Mouse (Mus musculus): ENCODE results near the gene Tsc1. TPM values are rescaled to one million over a fixed set of nuclear protein-coding genes. Genes with fewer than 3 reads are reported as not detected.

Gene Tsc1
- polyA plus RNA-seq, 1 experiment: 6.9 TPM

GRCm38 (mm10) chr2:28713036-28713435, 72.0 kb downstream of the Tsc1 start:
- H3K27me3 ChIP-seq (ENCODE audit: control insufficient read depth, insufficient read depth, insufficient read length): peaks cover 61% of the 10 kb centered on the region
- TF ChIP-seq CTCF (IDR thresholded peaks at IDR 0.05; ENCODE audit: control insufficient read depth, insufficient read depth, insufficient read length) (no peak), FOSL1 (IDR thresholded peaks at IDR 0.05; ENCODE audit: insufficient read depth, low read length, poor library complexity, severe bottlenecking) (no peak), MYOD1 (IDR thresholded peaks at IDR 0.05; ENCODE audit: control insufficient read depth, insufficient read length, low read depth) (no peak), MAX (IDR thresholded peaks at IDR 0.05) (no peak), USF1 (IDR thresholded peaks at IDR 0.05; ENCODE audit: low read depth) (no peak), CEBPB (IDR thresholded peaks at IDR 0.05; ENCODE audit: low read depth) (no peak), MYOG (IDR thresholded peaks at IDR 0.05; ENCODE audit: control insufficient read depth, extremely low read depth, insufficient read length) (no peak)

GRCm38 (mm10) chr2:28722419-28722818, 81.4 kb downstream of the Tsc1 start:
- TF ChIP-seq FOSL1 (IDR thresholded peaks at IDR 0.05; ENCODE audit: insufficient read depth, low read length, poor library complexity, severe bottlenecking) (no peak), MAX (IDR thresholded peaks at IDR 0.05) (no peak), MYOG (IDR thresholded peaks at IDR 0.05; ENCODE audit: control insufficient read depth, extremely low read depth, insufficient read length) (no peak), CTCF (IDR thresholded peaks at IDR 0.05; ENCODE audit: control insufficient read depth, insufficient read depth, insufficient read length) (no peak), USF1 (IDR thresholded peaks at IDR 0.05; ENCODE audit: low read depth) (no peak), CEBPB (IDR thresholded peaks at IDR 0.05; ENCODE audit: low read depth) (no peak), MYOD1 (IDR thresholded peaks at IDR 0.05; ENCODE audit: control insufficient read depth, insufficient read length, low read depth) (no peak)
- Histone ChIP-seq H3K27me3 (ENCODE audit: control insufficient read depth, insufficient read depth, insufficient read length) (peaks cover 72% of the 10 kb centered on the region), H3K36me3 (ENCODE audit: control insufficient read depth, insufficient read depth) (no peaks in the 10 kb centered on the region), H3ac (ENCODE audit: control insufficient read depth, insufficient read length, low read depth) (no peak overlapping the region), H3K79me2 (ENCODE audit: control insufficient read depth, insufficient read depth) (no peaks in the 10 kb centered on the region), H3K79me3 (ENCODE audit: low read depth) (no peaks in the 10 kb centered on the region), H3K4me3 (ENCODE audit: insufficient read depth, poor library complexity, severe bottlenecking) (no peak overlapping the region)

More at GRCm38 (mm10) chr2:28713036-28713435, 72.0 kb downstream of the Tsc1 start:
- Histone ChIP-seq H3K36me3 (ENCODE audit: control insufficient read depth, insufficient read depth) (no peaks in the 10 kb centered on the region), H3K79me3 (ENCODE audit: low read depth) (no peaks in the 10 kb centered on the region), H3ac (ENCODE audit: control insufficient read depth, insufficient read length, low read depth) (no peak overlapping the region), H3K79me2 (ENCODE audit: control insufficient read depth, insufficient read depth) (no peaks in the 10 kb centered on the region), H3K4me3 (ENCODE audit: insufficient read depth, poor library complexity, severe bottlenecking) (no peak overlapping the region)

GRCm38 (mm10) chr2:28723912-28724311, 82.9 kb downstream of the Tsc1 start:
- no peak for TF ChIP-seq MYOD1 (IDR thresholded peaks at IDR 0.05; ENCODE audit: control insufficient read depth, insufficient read length, low read depth)
- no peak for TF ChIP-seq CEBPB (IDR thresholded peaks at IDR 0.05; ENCODE audit: low read depth)
- no peak for TF ChIP-seq CTCF (IDR thresholded peaks at IDR 0.05; ENCODE audit: control insufficient read depth, insufficient read depth, insufficient read length)
- TF ChIP-seq FOSL1 (IDR thresholded peaks at IDR 0.05; ENCODE audit: insufficient read depth, low read length, poor library complexity, severe bottlenecking): no peak
- no peak for TF ChIP-seq MAX (IDR thresholded peaks at IDR 0.05)
- TF ChIP-seq USF1 (IDR thresholded peaks at IDR 0.05; ENCODE audit: low read depth): no peak
- no peak for TF ChIP-seq MYOG (IDR thresholded peaks at IDR 0.05; ENCODE audit: control insufficient read depth, extremely low read depth, insufficient read length)
- H3ac ChIP-seq (ENCODE audit: control insufficient read depth, insufficient read length, low read depth): no peak overlapping the region
- peaks cover 81% of the 10 kb centered on the region for H3K27me3 ChIP-seq (ENCODE audit: control insufficient read depth, insufficient read depth, insufficient read length)
- no peaks in the 10 kb centered on the region for H3K79me3 ChIP-seq (ENCODE audit: low read depth)
- H3K4me3 ChIP-seq (ENCODE audit: insufficient read depth, poor library complexity, severe bottlenecking): no peak overlapping the region
- H3K79me2 ChIP-seq (ENCODE audit: control insufficient read depth, insufficient read depth): no peaks in the 10 kb centered on the region
- H3K36me3 ChIP-seq (ENCODE audit: control insufficient read depth, insufficient read depth): no peaks in the 10 kb centered on the region

GRCm38 (mm10) chr2:28727786-28728404, 86.9 kb downstream of the Tsc1 start:
- Histone ChIP-seq H3K27me3 (ENCODE audit: control insufficient read depth, insufficient read depth, insufficient read length) (peaks cover 74% of the 10 kb centered on the region), H3ac (ENCODE audit: control insufficient read depth, insufficient read length, low read depth) (no peak overlapping the region), H3K79me2 (ENCODE audit: control insufficient read depth, insufficient read depth) (no peaks in the 10 kb centered on the region), H3K4me3 (ENCODE audit: insufficient read depth, poor library complexity, severe bottlenecking) (no peak overlapping the region), H3K79me3 (ENCODE audit: low read depth) (no peaks in the 10 kb centered on the region), H3K36me3 (ENCODE audit: control insufficient read depth, insufficient read depth) (no peaks in the 10 kb centered on the region)
- no peak for TF ChIP-seq CTCF (IDR thresholded peaks at IDR 0.05; ENCODE audit: control insufficient read depth, insufficient read depth, insufficient read length)
- TF ChIP-seq USF1 (IDR thresholded peaks at IDR 0.05; ENCODE audit: low read depth): no peak
- no peak for TF ChIP-seq MYOD1 (IDR thresholded peaks at IDR 0.05; ENCODE audit: control insufficient read depth, insufficient read length, low read depth)
- no peak for TF ChIP-seq FOSL1 (IDR thresholded peaks at IDR 0.05; ENCODE audit: insufficient read depth, low read length, poor library complexity, severe bottlenecking)
- no peak for TF ChIP-seq CEBPB (IDR thresholded peaks at IDR 0.05; ENCODE audit: low read depth)
- no peak for TF ChIP-seq MYOG (IDR thresholded peaks at IDR 0.05; ENCODE audit: control insufficient read depth, extremely low read depth, insufficient read length)
- no peak for TF ChIP-seq MAX (IDR thresholded peaks at IDR 0.05)

- Histone ChIP-seq H3K27me3 (ENCODE audit: control insufficient read depth, insufficient read depth, insufficient read length) (peaks cover 79% of the 10 kb centered on the region), H3ac (ENCODE audit: control insufficient read depth, insufficient read length, low read depth) (no peak overlapping the region), H3K36me3 (ENCODE audit: control insufficient read depth, insufficient read depth) (no peaks in the 10 kb centered on the region), H3K79me2 (ENCODE audit: control insufficient read depth, insufficient read depth) (no peaks in the 10 kb centered on the region), H3K4me3 (ENCODE audit: insufficient read depth, poor library complexity, severe bottlenecking) (no peak overlapping the region), H3K79me3 (ENCODE audit: low read depth) (no peaks in the 10 kb centered on the region)
- TF ChIP-seq MYOD1 (IDR thresholded peaks at IDR 0.05; ENCODE audit: control insufficient read depth, insufficient read length, low read depth): no peak
- no peak for TF ChIP-seq FOSL1 (IDR thresholded peaks at IDR 0.05; ENCODE audit: insufficient read depth, low read length, poor library complexity, severe bottlenecking)
Observed at GRCm38 (mm10) chr2:28730676-28731075, 89.6 kb downstream of the Tsc1 start.

GRCm38 (mm10) chr2:28737112-28737511, 96.1 kb downstream of the Tsc1 start:
- Histone ChIP-seq H3K4me3 (ENCODE audit: insufficient read depth, poor library complexity, severe bottlenecking) (no peak overlapping the region), H3K27me3 (ENCODE audit: control insufficient read depth, insufficient read depth, insufficient read length) (peaks cover 85% of the 10 kb centered on the region), H3ac (ENCODE audit: control insufficient read depth, insufficient read length, low read depth) (no peak overlapping the region), H3K79me2 (ENCODE audit: control insufficient read depth, insufficient read depth) (no peaks in the 10 kb centered on the region), H3K79me3 (ENCODE audit: low read depth) (no peaks in the 10 kb centered on the region), H3K36me3 (ENCODE audit: control insufficient read depth, insufficient read depth) (no peaks in the 10 kb centered on the region)
- TF ChIP-seq USF1 (IDR thresholded peaks at IDR 0.05; ENCODE audit: low read depth): no peak
- TF ChIP-seq MYOD1 (IDR thresholded peaks at IDR 0.05; ENCODE audit: control insufficient read depth, insufficient read length, low read depth): no peak
